Mouse (Mus musculus) neural tube, embryonic 11.5 days (tissue): ENCODE measurements around the gene Nacc1. TPM values are rescaled to one million over a fixed set of nuclear protein-coding genes. Genes with fewer than 3 reads are reported as not detected.

Source experiments
- ATAC-seq: fragments of 200-750 bp; cut with Nextera tagmentation; 2 replicates; pipeline ENCODE4 v1.8.0; 2017; ENCODE audit warnings: moderate number of reproducible peaks, mild to moderate bottlenecking, moderate TSS enrichment, moderate library complexity; ENCODE audit not compliant: insufficient read depth, low FRiP score, low TSS enrichment
- DNase-seq: peaks from one replicate; pipeline ENCODE4 v3.0.0-alpha.2; 2015; ENCODE audit warnings: low spot score
- H3K27ac ChIP-seq: fragments of 300-500 bp; sonication (generic); 2 replicates; pipeline ENCODE4 v1.5.1; 2014; ENCODE audit warnings: low read depth, mild to moderate bottlenecking, low read length
- H3K27me3 ChIP-seq: fragments of 300-500 bp; sonication (generic); 2 replicates; pipeline ENCODE4 v1.6.1; 2014; ENCODE audit warnings: mild to moderate bottlenecking, low read length, mixed read lengths; ENCODE audit not compliant: control insufficient read depth, insufficient read depth
- H3K36me3 ChIP-seq: fragments of 300-500 bp; sonication (generic); 2 replicates; pipeline ENCODE4 v1.6.1; 2014; ENCODE audit warnings: mild to moderate bottlenecking, low read length, moderate library complexity, mixed read lengths; ENCODE audit not compliant: control insufficient read depth, insufficient read depth
- H3K4me1 ChIP-seq: fragments of 300-500 bp; sonication (generic); 2 replicates; pipeline ENCODE4 v1.6.1; 2014; ENCODE audit warnings: low read length, mixed read lengths; ENCODE audit not compliant: control insufficient read depth, insufficient read depth
- H3K4me2 ChIP-seq: fragments of 300-500 bp; sonication (generic); 2 replicates; pipeline ENCODE4 v1.6.1; 2014; ENCODE audit warnings: low read depth, mild to moderate bottlenecking, moderate library complexity
- H3K4me3 ChIP-seq: fragments of 300-500 bp; sonication (generic); 2 replicates; pipeline ENCODE4 v1.5.1; 2014; ENCODE audit warnings: low read depth, low read length
- H3K9ac ChIP-seq: fragments of 300-500 bp; sonication (generic); 2 replicates; pipeline ENCODE4 v1.6.1; 2014; ENCODE audit warnings: mild to moderate bottlenecking, low read length
- H3K9me3 ChIP-seq: fragments of 300-500 bp; sonication (generic); 2 replicates; pipeline ENCODE4 v1.6.1; 2016; ENCODE audit warnings: low read length; ENCODE audit not compliant: control insufficient read depth
- WGBS: fragments of 180-500 bp; shearing (Covaris S2); extraction: QIAGEN DNeasy Blood & Tissue Kit; methylation state at CpG from one replicate; pipeline ENCODE4 v1.1.7; 2014; 5-methylcytosine and 5-hydroxymethylcytosine counted together
- polyA plus RNA-seq: library from polyadenylated mRNA; unstranded; fragments of >200 nt; fragmentation: Nextera tagmentation; extraction: Ambion mirVana; gene quantifications from 2 replicates; pipeline ENCODE4 v1.2.1, GENCODE M21; 2014

Gene Nacc1
- polyA plus RNA-seq, 1 experiment from 2014 or later = 26.2 TPM

DNA sequence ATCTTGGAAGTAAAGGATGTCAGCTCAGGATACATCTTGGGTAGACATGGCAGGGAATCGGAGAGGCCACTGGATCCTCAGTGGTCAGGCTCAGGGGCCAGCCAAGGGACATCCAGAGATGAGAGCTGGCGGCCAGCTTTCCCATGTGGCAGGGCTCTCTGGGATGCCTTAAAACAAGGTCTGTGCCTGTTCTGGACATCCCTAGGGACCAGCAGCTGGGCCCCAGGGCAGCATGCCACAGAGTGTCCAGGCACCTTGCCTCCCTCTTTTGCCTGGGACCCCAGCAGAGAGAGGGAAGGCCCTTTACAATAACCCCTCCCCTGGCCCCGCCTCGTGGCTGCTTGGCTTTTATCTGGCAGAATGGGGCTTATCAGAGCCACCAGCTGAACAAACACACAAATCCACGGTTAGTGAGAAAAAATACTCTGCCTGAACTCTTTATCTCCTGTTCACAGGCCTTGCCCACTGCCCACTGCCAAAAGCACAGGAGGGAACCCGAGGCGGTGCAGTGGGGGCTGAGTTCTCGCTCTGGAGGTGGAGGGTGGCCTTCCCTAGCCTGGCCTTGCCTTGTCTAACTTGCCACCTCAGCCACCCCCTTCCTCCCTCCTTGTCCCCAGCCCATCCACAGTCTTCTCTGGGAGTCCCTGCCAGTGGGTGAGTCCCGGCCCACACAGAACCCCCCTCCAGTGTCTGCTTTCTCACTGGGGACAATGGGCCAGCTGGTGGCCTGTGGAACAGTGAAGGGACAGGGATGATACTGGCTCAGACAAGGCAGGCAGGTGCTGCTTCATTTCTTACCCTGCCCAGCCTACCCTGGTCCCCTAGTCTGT is 43.1 kb upstream of the Nacc1 start:
- H3K36me3 ChIP-seq = no peaks in the 10 kb centered on the region
- ATAC-seq (peak; percentile 24; the same call in 1 of the 2 replicates), DNase-seq (no peak)
- H3K4me1 ChIP-seq = peaks cover 6% of the 10 kb centered on the region; the same call in 1 of the 2 replicates
- H3K9me3 ChIP-seq = no peaks in the 10 kb centered on the region
- peak overlapping the region; percentile 20; the same call in 1 of the 2 replicates for H3K9ac ChIP-seq
- H3K27ac ChIP-seq = no peak overlapping the region
- H3K27me3 ChIP-seq = peaks cover 41% of the 10 kb centered on the region
- WGBS = 38% methylated on average over 9 of the region's 9 CpGs
- H3K4me2 ChIP-seq = no peak overlapping the region
- H3K4me3 ChIP-seq = no peak overlapping the region

DNA sequence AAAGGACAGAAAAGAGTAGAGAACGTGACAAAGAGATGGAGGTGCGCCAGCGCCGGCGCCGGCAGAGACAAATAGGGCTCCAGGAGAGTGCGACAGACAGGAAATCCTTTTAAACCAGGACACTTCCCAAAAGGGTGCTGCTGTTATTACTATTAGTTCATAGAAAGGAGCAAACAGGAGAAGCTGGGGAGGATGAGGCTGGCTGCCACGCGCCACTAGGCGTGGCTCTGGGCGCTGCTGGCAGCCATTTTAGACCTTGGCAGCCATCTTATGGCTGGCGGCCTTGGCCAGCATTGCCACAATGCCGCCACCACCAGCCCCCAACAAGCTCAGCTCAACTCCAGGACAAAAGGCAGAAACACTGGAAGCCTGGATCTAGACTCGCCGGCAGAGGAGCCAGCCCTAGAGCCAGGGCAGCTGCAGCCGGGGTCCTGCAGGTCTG is 42.3 kb upstream of the Nacc1 start:
- 96% methylated on average over 16 of the region's 16 CpGs for WGBS
- Histone ChIP-seq H3K27me3 (peaks cover 34% of the 10 kb centered on the region), H3K4me2 (no peak overlapping the region), H3K36me3 (no peaks in the 10 kb centered on the region), H3K4me3 (no peak overlapping the region), H3K27ac (no peak overlapping the region), H3K9me3 (no peaks in the 10 kb centered on the region), H3K4me1 (peaks cover 6% of the 10 kb centered on the region), H3K9ac (no peak overlapping the region)
- DNase-seq (no peak), ATAC-seq (no peak)

DNA sequence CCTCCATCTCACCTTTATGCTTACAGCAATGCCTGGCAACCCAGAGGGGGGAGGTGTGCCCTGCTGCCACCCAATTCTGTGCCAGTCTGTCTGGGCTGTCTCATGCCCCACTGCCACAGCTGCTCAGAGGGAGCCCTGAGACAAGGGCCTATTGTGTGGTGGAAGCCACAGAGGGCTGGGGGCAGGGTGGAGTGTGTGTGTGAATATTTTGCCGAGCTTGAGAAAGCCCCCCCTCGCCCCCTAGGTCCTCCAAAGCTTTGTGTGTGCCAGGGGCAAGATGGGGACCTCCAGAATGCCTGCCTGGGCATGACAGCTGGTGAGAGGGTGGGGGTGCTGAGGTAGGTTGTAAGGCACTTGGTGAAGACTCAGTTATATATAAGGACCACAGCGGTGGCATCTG is 40.8 kb upstream of the Nacc1 start:
- Histone ChIP-seq H3K4me3 (no peak overlapping the region), H3K27ac (no peak overlapping the region), H3K4me2 (no peak overlapping the region), H3K9ac (no peak overlapping the region), H3K9me3 (no peaks in the 10 kb centered on the region), H3K27me3 (peaks cover 23% of the 10 kb centered on the region), H3K36me3 (no peaks in the 10 kb centered on the region), H3K4me1 (peaks cover 15% of the 10 kb centered on the region)
- no peak for DNase-seq
- ATAC-seq = no peak
- 58% methylated on average over 3 of the region's 3 CpGs for WGBS

DNA sequence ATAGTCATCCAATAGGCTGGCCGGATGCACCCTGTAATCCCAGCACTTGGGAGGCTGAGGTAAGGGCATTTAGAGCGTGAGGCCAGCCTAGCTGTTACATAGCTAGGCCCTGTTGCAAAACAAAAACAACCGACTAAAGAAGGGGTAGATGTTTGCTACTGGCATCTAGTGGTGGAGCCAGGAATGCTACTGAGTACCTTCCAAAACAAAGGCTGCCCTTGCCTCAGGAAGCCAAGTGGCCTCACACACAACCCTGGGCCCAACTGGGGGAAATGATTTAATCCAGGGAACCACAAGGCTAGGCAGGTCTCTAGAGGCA is 38.2 kb upstream of the Nacc1 start:
- Histone ChIP-seq H3K36me3 (no peaks in the 10 kb centered on the region), H3K4me2 (no peak overlapping the region), H3K27me3 (peaks cover 19% of the 10 kb centered on the region; the same call in 1 of the 2 replicates), H3K27ac (no peak overlapping the region), H3K4me3 (no peak overlapping the region), H3K4me1 (peaks cover 21% of the 10 kb centered on the region), H3K9ac (no peak overlapping the region), H3K9me3 (no peaks in the 10 kb centered on the region)
- WGBS = 25% methylated on average over 3 of the region's 3 CpGs
- no peak for ATAC-seq
- DNase-seq = no peak

DNA sequence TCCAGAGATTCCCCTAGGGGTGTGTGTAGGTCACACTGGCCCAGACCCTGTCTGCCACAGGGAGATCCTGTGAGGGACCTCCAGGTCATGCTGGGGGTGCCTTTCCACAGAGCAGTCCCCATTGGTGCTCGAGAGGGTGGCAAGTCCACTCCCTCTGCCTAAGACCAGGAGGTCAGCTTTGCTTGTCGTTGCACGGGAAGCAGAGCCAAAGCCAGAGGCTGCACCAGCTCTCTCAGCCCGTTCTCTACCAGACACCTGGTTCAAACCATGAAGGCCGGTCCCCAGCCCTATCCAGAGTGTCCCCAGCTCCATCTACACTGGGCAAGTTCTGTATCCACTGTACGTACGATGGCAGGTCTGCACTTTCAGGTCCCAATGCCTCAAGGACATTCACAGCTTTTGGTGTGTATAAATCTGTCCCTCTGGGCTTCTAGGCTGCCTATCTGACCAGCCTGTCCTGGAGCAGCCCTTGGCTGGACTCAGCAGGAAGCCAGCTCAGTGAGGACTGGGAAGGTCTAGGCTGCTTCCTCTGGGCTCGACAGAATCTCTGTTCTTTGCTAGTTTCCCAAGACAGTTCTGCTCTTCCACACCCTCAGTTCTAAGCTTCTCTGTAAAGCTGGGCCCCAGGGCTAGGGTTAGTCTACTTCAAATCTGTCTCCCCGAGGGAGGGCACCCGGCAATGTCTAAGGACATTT is 37.7 kb upstream of the Nacc1 start:
- no peak for DNase-seq
- Histone ChIP-seq H3K4me2 (no peak overlapping the region), H3K27me3 (peaks cover 19% of the 10 kb centered on the region; the same call in 1 of the 2 replicates), H3K9me3 (no peaks in the 10 kb centered on the region), H3K36me3 (no peaks in the 10 kb centered on the region), H3K9ac (no peak overlapping the region), H3K4me3 (no peak overlapping the region), H3K4me1 (peaks cover 18% of the 10 kb centered on the region), H3K27ac (no peak overlapping the region)
- 62% methylated on average over 10 of the region's 10 CpGs for WGBS
- ATAC-seq = no peak

DNA sequence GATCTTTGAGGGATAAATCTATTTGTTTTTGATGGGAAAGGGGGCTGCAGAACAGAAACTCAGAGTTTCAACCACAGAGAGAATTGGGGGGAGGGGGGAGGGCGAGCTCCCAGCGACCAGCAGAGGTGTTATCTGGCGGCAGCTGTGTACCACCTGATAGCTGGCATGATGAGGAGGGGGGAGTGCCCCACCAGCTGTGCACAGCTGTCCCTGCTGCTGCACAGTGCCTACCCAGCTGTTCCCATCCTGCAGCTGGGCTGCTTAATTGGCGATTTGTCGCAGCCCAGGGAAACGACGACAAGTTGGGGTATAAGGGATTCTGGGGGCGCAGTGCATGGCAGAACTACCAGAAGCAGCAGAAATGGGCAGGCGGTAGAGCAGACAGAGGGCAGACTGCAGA is 37.0 kb upstream of the Nacc1 start:
- Histone ChIP-seq H3K36me3 (no peaks in the 10 kb centered on the region), H3K27ac (no peak overlapping the region), H3K9me3 (no peaks in the 10 kb centered on the region), H3K4me3 (no peak overlapping the region), H3K4me1 (peaks cover 18% of the 10 kb centered on the region), H3K9ac (no peak overlapping the region), H3K4me2 (no peak overlapping the region), H3K27me3 (peaks cover 24% of the 10 kb centered on the region; the same call in 1 of the 2 replicates)
- DNase-seq (no peak), ATAC-seq (no peak)
- WGBS = 54% methylated on average over 9 of the region's 9 CpGs

DNA sequence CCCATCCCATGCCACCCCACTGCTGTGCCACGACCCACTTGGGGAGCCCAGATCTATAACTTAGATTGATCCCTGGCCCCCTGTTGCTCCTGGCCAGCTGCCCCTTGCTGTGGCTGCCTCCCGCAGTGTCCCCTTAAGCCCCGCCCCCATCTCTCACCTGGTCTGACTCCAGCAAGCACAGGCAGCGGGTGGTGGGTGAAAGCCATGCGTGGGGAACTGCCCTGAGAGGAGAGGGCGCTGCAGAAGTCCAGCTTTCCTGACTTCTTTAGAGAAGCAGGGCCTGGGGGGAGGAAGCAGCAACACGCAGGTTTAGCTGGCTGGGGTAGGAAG is 35.9 kb upstream of the Nacc1 start:
- Histone ChIP-seq H3K9me3 (no peaks in the 10 kb centered on the region), H3K27ac (peak overlapping the region; percentile 81; the same call in 1 of the 2 replicates), H3K4me1 (peaks cover 18% of the 10 kb centered on the region), H3K36me3 (no peaks in the 10 kb centered on the region), H3K27me3 (peaks cover 34% of the 10 kb centered on the region), H3K4me3 (no peak overlapping the region), H3K4me2 (peak overlapping the region; percentile 21), H3K9ac (peak overlapping the region; percentile 46; the same call in 1 of the 2 replicates)
- no peak for DNase-seq
- WGBS = 24% methylated on average over 7 of the region's 7 CpGs
- no peak for ATAC-seq

DNA sequence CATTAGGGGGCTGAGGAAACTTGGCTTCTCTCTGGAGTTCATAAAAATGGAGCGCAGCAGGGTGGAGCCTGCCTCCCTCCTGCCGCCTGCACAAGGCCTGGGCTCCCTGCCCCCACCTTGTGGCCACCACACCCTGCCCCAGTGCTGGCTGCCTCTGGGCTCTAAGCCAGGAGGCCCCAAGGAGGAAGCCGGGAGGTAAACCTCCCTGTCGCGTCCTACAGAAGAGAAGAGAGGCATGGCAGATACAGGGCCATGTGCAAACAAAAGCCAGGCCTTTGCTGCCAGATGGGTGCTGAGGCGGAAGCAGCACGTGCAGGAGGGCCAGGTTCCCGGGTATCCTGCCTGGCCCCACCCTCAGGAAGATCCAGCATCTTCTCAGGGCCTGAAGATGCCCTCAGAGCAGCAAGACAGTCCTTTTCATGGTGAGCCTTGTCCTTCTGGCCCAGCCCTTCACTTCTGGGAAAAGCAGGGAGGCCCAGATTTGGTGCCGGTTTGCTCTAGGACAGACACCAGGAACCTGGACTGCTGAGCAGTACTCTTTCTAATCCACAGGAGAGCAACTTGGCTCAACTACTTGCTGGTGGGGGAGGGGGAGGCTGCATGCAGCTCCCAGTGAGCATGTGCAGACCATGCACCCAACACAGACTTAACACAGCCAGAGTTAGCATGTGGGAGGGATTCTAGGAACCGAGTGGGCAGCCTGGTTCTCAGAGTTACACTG is 35.3 kb upstream of the Nacc1 start, which contains the start of gene G430095P16Rik:
TSS of gene G430095P16Rik (plus strand) at position 158 of the 721 bp plus-strand sequence.
- DNase-seq (peak; percentile 55), ATAC-seq (peak; percentile 53; the same call in 1 of the 2 replicates)
- no peaks in the 10 kb centered on the region for H3K9me3 ChIP-seq
- peak within 1 kb of the TSS; percentile 46 for H3K9ac ChIP-seq
- peak within 1 kb of the TSS; percentile 21 for H3K4me2 ChIP-seq
- WGBS = 27% methylated on average over 10 of the region's 10 CpGs
- peaks cover 35% of the 10 kb centered on the region for H3K27me3 ChIP-seq
- no peaks in the 10 kb centered on the region for H3K36me3 ChIP-seq
- peaks cover 18% of the 10 kb centered on the region for H3K4me1 ChIP-seq
- H3K4me3 ChIP-seq = no peak within 1 kb of the TSS
- H3K27ac ChIP-seq = peak within 1 kb of the TSS; percentile 81
